Mouse (Mus musculus) c-Kit-positive CD71-positive TER-119-positive erythroid progenitor cells, embryonic 14.5 days (primary cell): ENCODE measurements around the gene Gm47283.
"Not testable (repeated sequence)": the region's sequence is repeated elsewhere in the genome, so short reads cannot be mapped to it uniquely, and the experiment has no call there.

Source experiments
- DNase-seq: peaks from one replicate; pipeline ENCODE4 v3.0.0-alpha.2; 2013; ENCODE audit warnings: low spot score

Gm47283 gene

GRCm38 (mm10) chrY:90784438-90784837 lies at the start of gene Gm47283:
Gm47283 (plus strand) TSS chrY:90784738.
- not testable (repeated sequence) for DNase-seq

- not testable (repeated sequence) for DNase-seq
Observed at GRCm38 (mm10) chrY:90735181-90735895, 49.2 kb upstream of the Gm47283 start.

- DNase-seq = not testable (repeated sequence)
Observed at GRCm38 (mm10) chrY:90736217-90737000, 48.1 kb upstream of the Gm47283 start.

GRCm38 (mm10) chrY:90737606-90738430 lies 46.7 kb upstream of the Gm47283 start:
- DNase-seq = no peak

GRCm38 (mm10) chrY:90738431-90738680 lies 46.2 kb upstream of the Gm47283 start:
- no peak for DNase-seq

GRCm38 (mm10) chrY:90738841-90739530 lies 45.6 kb upstream of the Gm47283 start:
- peak; percentile 75 for DNase-seq

- DNase-seq = not testable (repeated sequence)
Observed at GRCm38 (mm10) chrY:90739531-90740012, 45.0 kb upstream of the Gm47283 start.

GRCm38 (mm10) chrY:90740013-90740561 lies 44.5 kb upstream of the Gm47283 start:
- DNase-seq = peak; percentile 91

- DNase-seq = peak; percentile 68
Observed at GRCm38 (mm10) chrY:90741006-90741405, 43.5 kb upstream of the Gm47283 start.

GRCm38 (mm10) chrY:90741452-90742260 lies 42.9 kb upstream of the Gm47283 start:
- peak; percentile 64 for DNase-seq

GRCm38 (mm10) chrY:90742261-90743052 lies 42.1 kb upstream of the Gm47283 start:
- DNase-seq = not testable (repeated sequence)

GRCm38 (mm10) chrY:90743053-90743810 lies 41.3 kb upstream of the Gm47283 start:
- not testable (repeated sequence) for DNase-seq

GRCm38 (mm10) chrY:90743811-90744220 lies 40.7 kb upstream of the Gm47283 start:
- DNase-seq = no peak

GRCm38 (mm10) chrY:90744381-90744981 lies 40.1 kb upstream of the Gm47283 start:
- DNase-seq = peak; percentile 68

GRCm38 (mm10) chrY:90745256-90745655 lies 39.3 kb upstream of the Gm47283 start:
- not testable (repeated sequence) for DNase-seq

- not testable (repeated sequence) for DNase-seq
Observed at GRCm38 (mm10) chrY:90754721-90755120, 29.8 kb upstream of the Gm47283 start, which contains the start of gene Gm21860. Gm21860 (minus strand) TSS chrY:90754821.

GRCm38 (mm10) chrY:90839077-90839476 lies 54.5 kb downstream of the Gm47283 start, which contains the start of gene Gm21748:
Gm21748 (minus strand) TSS chrY:90839177.
- DNase-seq = not testable (repeated sequence)
